Mouse (Mus musculus) forelimb bud, embryonic 11.5 days (tissue): ENCODE results near the gene Sept4.

ENCODE experiments used
- DNase-seq: peaks from one replicate; pipeline ENCODE4 v3.0.0-alpha.2; 2012; ENCODE audit warnings: low read depth, low spot score

Gene Sept4

DNA sequence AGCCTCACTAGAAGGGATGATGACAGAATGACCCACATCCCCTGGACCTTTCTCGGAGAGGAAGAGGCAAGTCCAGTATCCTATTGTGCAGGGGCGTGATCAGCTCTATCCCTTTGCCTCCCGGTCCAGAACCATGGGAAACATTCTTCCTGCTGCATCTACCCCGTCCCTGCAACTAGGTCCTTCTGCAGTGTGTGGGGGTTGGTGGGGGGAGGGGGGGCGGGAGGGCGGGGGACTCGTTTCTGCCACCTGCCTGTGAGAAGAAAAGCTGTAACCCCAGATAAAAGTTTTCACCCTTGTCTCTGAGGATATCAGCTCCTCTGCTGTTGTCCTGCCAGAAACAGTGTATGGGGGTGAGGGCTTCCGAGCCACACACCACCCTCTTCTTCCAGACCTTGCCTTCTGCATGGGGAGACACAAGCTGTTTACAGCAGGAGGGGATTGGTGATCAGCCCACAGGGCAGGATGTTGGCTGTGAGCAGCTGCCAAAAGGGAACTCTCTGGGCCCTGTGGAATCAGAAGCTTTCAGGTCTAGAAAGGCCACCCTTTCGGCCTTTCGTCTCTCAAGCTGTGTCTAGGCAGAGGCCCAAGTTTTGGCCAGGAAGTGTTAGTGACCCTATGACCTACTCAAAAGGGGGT, 10.4 kb downstream of the Sept4 start:
- no peak for DNase-seq

DNA sequence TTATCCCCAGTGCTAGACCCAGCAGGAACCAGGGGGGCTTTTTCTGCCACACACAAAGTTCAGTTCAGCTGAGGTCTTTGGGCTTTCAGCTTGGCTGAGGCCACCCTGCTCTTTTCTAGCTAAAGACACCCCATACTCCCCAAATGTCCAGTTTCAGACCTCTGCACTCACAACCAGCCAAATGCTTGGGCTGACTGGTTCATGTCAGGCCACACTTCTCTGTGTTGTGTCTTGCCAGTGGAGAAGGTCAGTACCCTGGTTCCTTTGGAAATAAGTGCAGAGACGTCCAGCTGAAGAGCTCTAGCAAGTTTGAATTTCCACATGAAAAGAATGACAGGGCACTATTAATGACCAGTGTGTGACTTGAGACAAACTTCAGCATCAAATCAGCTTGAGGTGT, 11.0 kb downstream of the Sept4 start:
- no peak for DNase-seq

DNA sequence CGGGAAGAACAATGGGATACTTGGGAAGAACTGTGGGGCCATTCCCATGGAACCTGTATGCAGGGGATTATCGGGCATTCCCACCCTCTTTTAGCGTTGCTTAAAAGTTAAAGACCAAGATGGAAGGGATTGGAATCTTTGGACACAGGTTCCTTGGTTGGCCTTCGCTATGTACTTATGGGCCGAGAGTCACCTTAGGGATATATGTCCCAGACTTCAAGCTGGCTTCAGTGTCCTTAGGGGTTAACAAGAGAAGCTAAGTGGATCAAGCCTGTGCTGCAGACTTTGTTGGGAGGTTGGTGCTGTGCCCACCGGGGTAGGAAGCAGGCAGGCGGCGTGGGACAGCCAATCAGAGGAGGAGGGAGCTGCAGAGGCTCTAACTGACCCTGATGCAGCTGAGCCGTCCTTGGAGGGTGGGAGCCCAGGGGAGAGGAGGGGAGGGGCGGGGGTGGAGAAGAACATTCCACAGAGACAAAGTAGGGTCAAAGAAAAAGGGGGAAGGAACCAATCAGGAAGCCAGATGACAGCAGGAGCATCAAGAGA, 11.9 kb downstream of the Sept4 start:
- no peak for DNase-seq

DNA sequence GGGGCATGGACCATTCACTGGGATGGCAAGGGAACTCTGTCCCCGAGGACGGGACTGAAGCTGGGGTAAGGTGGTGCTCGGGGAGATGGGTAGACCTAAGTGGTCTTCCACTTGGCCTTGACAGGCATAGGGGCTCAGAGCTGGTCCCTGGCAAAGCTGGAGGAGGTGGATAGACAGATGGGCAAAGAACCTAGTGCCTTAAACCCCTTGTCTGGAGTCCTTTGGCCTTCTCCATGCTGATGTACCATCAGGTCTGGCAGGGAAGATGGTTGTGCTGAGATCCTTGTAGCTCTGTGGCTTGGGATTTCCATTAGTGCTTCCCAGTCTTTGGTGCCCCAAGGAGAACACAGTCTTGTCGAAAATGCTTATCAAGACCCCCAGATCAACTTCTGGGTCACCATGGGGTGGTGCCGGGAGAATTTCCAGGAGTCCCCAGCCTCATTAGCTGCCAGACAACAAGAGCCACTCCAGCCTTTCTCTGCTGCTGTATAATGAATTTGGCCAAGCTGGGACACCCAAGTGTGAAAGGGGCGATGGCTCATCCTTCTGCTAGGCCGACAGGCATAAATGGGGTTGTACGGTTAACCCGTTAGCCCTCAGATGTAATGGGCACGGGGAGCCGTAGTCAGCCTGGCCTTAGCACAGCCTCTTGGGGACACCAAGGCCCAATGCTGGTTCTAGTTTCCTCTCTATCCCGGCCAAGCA, 12.6 kb downstream of the Sept4 start:
- no peak for DNase-seq

DNA sequence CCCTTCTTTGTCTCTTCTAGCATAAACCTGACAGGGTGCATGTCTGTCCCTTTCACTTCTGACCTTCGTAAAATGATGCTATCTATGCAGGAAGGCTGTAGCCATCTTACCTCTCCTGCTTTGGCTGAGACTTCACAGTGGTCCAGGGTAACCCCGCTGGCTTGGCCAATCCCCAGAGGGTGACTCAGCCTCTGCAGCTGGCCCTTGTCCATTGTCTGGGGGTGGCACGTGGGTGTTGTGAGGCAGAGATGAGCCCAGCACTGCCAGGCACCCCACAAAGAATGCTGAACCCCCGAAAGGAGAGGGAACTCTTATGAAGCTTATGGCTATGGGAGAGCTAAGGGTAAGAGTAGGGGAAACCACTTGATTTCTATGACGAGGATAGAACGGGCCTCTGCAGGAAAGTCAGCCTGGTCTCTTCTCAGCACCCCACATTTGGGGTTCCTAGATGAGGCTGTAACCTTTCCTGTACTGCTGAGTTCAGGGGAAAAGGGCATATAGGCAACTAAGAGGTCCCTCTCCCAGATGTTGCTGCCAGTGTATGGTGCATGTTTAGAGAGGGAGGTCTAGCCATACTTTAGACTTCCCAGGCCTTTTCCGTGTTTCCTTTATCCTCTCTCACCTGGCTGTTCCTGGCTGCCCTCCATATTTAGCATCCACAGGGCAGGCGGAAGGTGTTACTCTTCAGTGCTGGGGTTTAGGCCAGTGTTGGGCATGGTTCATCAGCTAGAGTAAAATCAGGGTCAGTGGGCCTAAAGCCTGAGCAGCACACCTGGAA, 13.4 kb downstream of the Sept4 start:
- no peak for DNase-seq

DNA sequence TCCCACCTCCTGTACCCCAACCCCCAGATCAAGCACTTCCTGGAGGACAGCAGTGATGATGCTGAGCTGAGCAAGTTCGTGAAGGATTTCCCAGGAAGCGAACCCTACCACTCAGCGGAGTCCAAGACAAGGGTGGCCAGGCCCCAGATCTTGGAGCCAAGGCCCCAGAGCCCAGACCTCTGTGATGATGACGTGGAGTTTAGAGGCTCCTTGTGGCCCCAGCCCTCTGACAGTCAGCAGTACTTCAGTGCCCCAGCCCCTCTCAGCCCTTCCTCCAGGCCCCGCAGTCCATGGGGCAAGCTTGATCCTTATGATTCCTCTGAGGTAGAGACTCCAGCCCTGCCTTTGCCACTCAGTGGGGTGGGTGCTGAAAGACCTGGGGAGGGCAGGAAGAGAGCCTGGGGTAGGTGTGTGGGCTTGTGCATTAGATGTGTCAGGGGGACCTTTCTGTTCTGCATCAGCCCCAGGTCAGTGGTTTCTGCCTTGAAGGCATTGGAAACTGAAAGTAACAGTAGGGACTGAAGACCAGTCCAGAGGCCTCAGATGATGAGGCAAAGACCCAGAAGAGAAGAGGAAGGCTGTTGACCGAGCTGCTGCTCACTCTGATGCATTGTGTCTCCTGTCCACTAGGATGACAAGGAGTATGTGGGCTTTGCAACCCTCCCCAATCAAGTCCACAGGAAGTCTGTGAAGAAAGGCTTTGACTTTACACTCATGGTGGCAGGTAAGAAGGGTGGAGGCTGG, 14.8 kb downstream of the Sept4 start:
- DNase-seq: no peak

DNA sequence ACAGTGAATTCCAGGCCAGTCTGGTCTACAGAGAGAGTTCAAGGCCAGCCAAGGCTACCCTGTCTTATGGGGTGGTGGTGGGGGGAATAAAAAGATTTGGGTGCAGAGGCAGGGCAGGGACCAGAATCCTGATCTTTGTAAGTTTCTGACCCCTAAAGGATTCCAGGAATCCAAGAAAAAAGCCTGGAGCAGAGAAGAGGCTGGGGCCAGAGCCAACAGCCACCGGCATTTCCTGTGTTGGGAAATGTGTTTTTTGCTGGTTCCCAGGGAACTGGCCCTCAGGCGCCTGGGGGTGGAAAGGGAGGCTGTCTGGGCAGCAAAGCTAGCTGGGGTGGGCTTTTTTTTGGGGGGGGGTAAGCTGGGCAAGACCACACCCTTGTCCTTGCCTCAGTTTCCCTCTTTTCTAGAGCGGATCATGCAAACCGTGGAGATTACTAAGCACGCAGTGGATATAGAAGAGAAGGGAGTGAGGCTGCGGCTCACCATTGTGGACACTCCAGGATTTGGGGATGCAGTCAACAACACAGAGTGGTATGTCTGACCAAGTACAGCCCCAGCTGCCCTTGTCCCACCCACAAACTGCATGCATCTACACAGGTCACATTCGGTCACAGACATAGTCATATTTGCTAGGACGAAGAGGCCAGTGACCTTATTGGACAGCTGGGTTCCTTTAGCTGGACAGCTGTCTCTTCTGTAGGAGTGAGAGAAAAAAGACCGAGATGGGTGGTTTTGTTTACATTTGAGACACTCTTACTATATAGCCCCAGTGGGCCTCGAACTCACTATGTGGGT, 16.2 kb downstream of the Sept4 start:
- no peak for DNase-seq

DNA sequence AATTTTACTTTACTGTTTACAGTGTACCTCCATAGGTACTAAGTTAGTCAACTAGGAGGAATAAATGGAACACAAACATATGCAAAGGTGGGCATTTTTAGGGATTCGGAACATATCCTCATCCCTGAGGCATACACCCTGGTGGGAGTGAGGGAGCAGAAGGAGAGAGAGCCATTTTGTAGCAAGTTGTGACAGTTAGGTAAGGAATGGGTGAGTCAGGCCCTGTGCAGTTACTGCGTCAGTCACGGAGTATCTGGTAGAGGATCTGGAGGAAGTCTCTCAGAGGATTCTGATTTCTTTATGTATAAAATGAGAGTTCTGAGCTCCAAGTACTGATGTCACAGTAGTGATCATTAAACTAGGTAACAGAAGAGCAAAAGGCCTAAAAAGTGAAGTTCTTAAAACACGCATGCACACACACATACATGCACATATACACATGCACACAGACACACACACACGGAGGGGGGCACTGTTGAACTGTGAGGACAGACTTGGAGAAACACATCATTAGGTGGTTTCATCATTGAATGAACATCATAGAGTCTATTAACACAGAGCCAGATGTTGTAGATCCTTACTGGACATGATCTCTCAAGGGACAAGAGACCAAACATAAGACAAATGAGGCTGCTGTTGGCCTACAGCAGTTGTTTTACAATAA, 18.6 kb downstream of the Sept4 start:
- no peak for DNase-seq

DNA sequence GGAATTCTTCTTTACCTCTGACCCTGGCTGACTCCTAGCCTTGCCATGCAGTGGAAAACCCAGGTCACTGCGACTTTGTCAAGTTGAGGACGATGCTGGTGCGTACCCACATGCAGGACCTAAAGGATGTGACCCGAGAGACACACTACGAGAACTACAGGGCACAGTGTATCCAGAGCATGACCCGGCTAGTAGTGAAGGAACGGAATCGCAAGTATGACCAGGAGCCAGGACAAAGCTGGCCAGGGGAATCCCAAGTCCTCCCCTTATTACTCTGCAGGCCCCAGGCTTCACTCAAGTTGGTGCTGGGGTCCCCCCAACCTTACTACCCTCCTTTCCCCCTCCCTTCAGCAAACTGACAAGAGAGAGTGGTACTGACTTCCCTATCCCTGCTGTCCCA, 20.9 kb downstream of the Sept4 start:
- no peak for DNase-seq

DNA sequence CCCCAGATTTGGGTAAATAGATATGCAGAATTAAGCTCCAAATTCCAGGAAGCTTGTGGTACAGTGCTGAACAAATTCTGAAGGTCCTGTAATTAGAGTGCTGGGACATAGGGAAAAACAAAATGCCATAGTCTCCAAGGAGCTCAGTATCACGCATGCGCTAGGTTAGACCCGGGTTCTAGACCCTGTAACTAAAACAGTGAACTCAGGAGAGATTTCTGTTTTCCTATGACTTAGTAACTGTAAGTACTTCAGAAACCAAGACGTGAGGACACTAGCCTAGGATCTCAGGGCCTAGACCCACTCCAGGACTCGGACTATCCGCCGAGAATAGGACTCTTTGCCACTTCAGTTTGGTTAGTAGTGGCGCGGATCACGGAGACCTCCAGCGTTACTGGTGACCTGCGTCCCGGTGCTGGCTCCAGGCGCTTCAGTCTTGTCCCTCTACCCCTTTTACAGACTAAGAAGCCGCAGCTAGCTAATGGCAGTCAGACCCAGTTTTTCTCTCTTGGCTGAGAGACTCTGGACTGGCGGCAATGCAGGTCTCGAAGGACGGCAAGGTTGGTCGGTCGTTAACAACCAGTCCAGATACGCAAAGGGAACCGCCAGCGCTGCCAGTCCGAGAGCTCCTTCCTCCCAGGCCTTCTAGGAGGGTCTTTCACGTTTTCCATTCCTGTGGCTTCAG, 22.3 kb downstream of the Sept4 start:
- peak; percentile 16 for DNase-seq

DNA sequence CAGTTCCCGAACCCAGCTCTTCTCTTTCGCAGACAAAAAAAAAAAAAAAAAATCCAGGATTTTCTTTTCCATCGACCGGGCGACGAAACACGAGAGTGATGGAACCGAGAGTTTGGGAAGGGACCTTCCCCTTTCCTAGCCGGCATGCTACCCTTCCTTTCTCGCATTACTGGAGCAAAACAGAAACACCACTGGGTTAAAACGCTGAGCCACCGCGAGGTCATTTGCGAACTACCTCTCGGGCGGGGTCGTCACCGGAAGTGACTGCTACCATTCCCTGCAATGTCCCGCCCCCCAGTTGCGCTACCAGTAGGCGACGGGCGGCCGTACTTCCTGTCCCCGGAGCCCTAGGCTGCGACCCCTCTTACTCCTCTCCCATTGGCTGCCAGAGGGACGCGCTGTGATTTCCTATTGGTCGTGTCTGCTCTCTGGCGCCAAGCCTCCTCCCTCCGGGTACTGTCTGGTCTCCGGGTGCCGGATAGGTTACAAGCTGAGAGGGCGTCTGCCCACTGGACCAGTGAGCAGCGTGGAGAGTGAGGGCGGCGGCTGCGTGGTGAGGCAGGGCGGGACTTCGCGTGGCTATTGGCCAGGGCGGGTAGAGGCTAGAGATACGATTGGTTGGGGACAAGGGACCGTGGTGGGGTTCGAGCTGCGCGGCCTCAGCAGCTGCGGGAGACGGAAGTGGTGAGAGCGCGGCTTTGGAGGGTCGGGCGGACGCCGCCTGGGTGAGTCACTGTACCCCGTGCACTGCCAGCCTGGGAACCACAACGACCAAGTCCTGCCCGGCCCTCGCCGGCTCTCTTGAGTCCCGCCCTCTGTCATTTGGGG, 23.0 kb downstream of the Sept4 start, which contains the start of gene Mtmr4:
Gene Mtmr4 (plus strand): TSS at position 637 of the 828 bp plus-strand sequence.
- peak; percentile 99 for DNase-seq

DNA sequence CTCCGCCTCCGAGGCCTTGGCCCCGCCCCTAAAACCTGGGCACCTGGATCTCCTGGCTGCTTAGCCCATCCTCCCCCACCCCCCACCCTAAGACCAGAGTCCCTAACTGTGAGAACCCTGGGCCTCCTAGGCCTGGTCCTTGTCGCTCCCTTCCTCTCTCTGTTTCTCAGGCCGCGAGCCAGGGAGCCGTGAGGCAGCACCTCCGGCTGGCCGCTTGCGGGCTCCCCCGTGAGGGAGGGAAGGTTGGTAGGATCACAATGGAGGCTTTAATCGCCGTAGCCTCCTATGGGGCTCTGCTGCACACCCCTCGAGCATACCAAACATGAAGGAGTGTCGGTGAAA, 23.6 kb downstream of the Sept4 start:
- DNase-seq: no peak

DNA sequence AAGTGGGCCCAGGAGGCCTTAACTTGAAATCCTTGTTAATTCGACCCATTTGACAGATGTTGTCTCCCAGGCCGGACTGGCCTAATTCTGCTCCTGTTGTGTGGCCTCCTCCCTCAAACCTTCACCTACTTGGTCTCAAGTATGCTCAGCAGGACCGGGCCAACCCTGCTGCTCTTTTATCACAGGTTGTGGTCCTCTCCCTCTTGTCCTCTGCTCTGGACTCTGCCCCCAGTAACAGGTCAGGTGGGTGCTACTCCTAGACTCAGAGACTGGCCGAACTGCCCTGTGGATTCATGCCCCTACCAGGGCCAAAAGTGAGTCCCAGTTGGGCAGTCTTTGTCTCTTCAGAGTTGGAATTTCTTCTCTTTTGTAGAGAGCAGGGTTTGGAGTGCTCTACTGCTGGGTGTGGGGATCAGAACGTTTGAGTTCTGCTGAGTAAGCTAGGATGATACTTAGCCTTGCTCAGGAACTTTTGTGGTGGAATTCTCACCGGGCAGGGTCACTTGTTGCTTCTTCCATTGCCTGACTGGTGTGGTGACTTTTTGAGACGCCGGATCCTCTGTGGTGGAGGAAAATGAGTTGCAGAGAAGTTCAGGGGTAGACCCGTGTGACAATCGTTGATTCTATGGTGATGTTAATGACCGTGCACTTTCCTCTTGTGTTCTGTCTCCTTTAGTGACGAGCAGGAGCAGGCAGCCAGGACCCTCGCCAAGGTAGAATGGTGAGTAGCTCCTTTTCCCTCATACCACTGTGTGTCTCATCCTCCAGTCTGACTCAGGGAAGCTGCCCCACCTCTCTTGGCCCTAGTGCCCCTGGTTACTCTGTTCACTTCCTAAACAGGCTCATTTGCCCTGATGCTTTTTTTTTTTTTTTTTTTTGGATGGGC, 24.3 kb downstream of the Sept4 start:
- DNase-seq: no peak

DNA sequence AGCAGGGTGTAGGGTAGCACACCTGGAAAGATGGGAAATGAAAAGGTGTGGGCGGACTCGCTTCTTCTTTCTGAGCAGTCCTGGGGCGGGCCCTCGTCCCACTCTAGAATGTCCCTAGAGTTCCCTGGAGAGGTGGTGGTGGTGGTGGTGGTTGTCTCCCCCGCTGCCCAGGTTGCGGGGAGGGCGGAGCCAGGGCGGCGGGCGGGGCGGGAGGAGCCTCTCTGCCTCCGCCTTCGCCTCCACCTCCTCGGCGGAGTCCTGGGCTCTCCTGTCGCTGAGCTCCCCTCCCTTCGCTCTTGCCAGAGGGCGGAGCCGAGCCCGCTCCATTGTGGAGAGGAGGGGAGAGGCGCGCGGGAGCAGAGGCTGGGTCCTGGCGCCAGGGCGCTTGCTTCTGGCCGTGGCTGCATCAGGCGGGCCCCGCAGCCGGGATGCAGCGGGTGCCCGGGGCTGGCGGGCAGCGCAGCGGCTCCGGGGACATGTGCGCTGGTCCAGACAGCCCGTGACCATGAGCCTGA, 26.7 kb downstream of the Sept4 start:
- DNase-seq: peak; percentile 87

DNA sequence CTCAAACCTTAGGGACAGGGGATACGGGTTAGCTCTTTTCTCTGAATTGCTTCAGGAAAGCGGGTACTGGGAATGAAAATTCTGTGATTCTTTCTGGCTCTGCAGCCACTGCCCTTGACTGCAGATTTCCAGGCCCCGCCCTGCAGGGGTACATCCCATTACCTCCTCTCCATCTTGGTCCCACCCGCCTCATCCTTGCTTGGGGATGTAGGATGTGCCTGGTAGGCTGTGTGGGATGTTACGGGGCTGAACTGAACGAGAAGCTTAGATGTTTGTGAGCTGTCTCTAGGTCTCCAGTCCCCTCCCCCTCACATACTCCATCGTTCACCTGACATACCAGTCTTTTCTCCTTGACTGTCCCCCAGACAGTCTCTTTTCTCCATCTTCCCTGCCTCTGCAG, 27.3 kb downstream of the Sept4 start:
- DNase-seq: peak; percentile 11

DNA sequence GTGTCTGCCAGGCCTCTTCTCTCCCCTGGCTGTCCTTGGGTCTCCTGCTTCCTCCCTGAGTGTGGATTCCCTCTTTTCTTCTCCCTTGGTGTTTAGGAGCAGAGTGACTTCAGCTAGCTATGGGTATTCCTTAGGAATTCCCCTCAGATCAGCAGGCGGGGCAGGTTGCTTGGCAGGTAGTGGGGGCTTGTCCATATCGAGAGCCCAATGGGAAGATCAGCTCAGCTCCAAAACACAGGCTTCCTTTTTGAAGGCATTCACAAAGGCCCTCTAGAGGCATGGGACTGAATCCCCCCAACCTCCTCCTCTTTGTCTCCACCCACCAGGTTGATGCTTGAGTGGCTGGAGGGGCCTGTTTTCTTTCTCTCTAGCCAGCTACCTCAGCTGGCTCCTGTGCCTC, 27.8 kb downstream of the Sept4 start:
- DNase-seq: peak; percentile 14

DNA sequence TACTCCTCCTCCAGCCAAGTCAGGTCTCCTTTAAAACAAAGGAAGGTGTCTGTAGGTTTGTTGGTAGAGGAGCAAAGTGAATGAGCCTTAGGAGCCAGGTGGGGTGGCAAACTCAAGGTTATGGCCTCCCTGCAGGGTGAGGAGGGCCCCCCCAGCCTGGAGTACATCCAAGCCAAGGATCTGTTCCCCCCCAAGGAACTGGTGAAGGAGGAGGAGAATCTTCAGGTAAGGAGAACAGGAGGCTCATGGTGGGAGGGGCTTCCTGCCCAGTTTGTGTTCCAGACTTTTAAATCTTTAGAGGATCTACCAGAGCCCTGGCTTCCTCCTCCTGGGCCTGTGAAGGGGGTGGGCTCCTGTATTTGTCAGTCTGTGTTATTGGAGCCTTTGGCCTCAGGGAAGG, 28.4 kb downstream of the Sept4 start:
- no peak for DNase-seq
